Mouse (Mus musculus): Measurements from ENCODE around the gene Gatb.

DNA sequence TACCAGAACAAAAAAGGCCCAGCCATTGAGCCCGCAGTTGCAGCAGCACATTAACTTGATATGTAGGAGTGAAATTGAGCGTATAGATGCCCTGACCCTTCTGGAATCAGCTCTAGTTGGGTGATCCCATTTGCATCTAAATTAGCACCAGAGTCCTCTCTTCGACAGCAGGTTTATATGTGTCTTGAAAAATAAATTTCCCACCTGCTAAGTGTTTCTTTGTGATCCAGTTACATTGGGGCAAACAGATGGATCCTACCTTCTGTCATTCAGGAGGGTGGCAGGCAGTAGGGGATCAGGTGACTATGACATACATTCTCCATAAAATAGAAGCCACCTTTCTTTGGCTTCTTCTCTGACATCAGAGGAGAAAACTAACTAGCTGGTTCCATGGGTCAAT, 121.1 kb downstream of the Gatb start:
- TF ChIP-seq GATA2 (IDR thresholded peaks at IDR 0.05; ENCODE audit: borderline replicate concordance, low read depth, low read length) (no peak), CTCF (IDR thresholded peaks at IDR 0.05; ENCODE audit: low read depth, low read length) (no peak), POLR2AphosphoS5 (IDR thresholded peaks at IDR 0.05; ENCODE audit: insufficient replicate concordance, low read depth, low read length) (no peak)
